Mouse (Mus musculus): ENCODE measurements around the gene Gmip. TPM values are rescaled to one million over a fixed set of nuclear protein-coding genes. Genes with fewer than 3 reads are reported as not detected.

Gene Gmip
- total and polyA plus RNA-seq, 3 experiments = 25.4 to 81.8 (median 48.1) TPM

DNA sequence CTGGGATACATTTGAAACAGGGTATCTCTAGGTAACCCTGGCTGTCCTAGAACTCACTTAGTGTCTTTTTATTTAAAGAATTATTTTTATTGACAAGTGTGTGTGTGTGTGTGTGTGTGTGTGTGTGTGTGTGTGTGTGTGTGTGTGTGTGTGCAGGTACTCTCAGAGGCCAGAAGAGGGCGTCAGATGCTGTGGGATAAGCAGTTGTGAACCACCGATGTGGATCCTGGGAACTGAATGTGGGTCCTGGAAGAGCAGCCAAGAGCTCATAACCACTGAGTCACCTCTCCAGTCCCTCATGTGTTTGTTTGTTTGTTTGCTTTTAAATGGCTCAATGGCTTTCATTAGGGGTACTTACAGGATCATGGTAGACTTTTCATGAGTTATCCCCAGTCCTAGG, 6.4 kb downstream of the Gmip start:
- Histone ChIP-seq H3K4me2 (ENCODE audit: insufficient read depth, low read depth, poor library complexity, severe bottlenecking) (no peak overlapping the region), H3K4me1 (ENCODE audit: control insufficient read depth in 1 of 2, insufficient read depth in 2 of 2) (peaks cover 0 to 9% of the 10 kb centered on the region in 2 experiments; a peak in 2 of 4 replicates), H3K9ac (ENCODE audit: insufficient read depth, low read depth) (no peak overlapping the region), H3K4me3 (replicated peaks in 1 of 3; ENCODE audit: low read depth in 2 of 3, low read length in 2 of 3, poor library complexity in 1 of 3) (no peak overlapping the region), H3K79me2 (replicated peaks; ENCODE audit: control insufficient read depth, extremely low read depth, insufficient read depth, poor library complexity, severe bottlenecking) (peaks cover 7% of the 10 kb centered on the region), H3K27ac (ENCODE audit: insufficient read depth, low read depth) (no peak overlapping the region), H3K27me3 (replicated peaks) (no peaks in the 10 kb centered on the region), H3K9me3 (replicated peaks; ENCODE audit: low read length) (peaks cover 13% of the 10 kb centered on the region), H3K36me3 (replicated peaks in 1 of 2; ENCODE audit: control insufficient read depth in 1 of 2, insufficient read depth in 1 of 2, low read length in 1 of 2) (peaks cover 78 to 96% of the 10 kb centered on the region in 2 experiments)
- DNase-seq (ENCODE audit: extremely low read depth) = no peak
- TF ChIP-seq GABPA (IDR thresholded peaks at IDR 0.05; ENCODE audit: insufficient replicate concordance, low read depth, low read length) (no peak), UBTF (IDR thresholded peaks at IDR 0.05; ENCODE audit: low read depth, low read length) (no peak), CHD2 (IDR thresholded peaks at IDR 0.05; ENCODE audit: low read length) (no peak), BHLHE40 (IDR thresholded peaks at IDR 0.05; ENCODE audit: low read depth, low read length) (no peak), POLR2A (IDR thresholded peaks at IDR 0.05; ENCODE audit: low read depth, low read length) (no peak), RCOR1 (conservative IDR thresholded peaks at IDR 0.05; ENCODE audit: low read depth, low read length) (no peak), TCF12 (IDR thresholded peaks at IDR 0.05; ENCODE audit: low read depth, low read length) (no peak), PAX5 (IDR thresholded peaks at IDR 0.05; ENCODE audit: low read length) (no peak)
- dilution Hi-C loops (cut with MboI; ENCODE audit: extremely low pct_ligation_motif_present, extremely low pct_unique_long_range_greater_than_20kb, low sequenced_read_pairs) (no loop called here), in situ Hi-C loops (cut with MboI; ENCODE audit: low pct_ligation_motif_present, low pct_unique_long_range_greater_than_20kb, low sequenced_read_pairs) (no loop called here)

DNA sequence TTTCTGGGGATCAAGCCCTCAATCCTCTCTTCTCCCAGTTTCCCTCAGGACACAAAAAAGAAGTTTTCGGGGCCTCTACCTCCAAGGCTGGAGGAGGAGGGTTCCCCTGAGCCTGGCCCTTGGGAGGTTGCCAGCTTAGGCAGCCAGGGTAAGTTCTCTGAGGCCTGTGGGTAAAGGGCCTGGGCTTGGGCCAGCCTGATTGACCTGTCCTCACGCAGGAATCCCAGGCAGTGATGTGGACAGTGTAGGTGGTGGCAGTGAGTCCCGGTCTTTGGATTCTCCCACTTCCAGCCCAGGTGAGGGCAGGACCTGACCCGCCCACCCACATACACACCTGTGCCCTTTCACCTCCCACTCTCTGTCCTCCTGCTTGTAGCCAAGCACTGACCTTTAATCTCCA, 6.9 kb downstream of the Gmip start:
- peaks cover 78 to 96% of the 10 kb centered on the region in 2 experiments for H3K36me3 ChIP-seq (replicated peaks in 1 of 2; ENCODE audit: control insufficient read depth in 1 of 2, insufficient read depth in 1 of 2, low read length in 1 of 2)
- dilution Hi-C loops (cut with MboI; ENCODE audit: extremely low pct_ligation_motif_present, extremely low pct_unique_long_range_greater_than_20kb, low sequenced_read_pairs) = no loop called here
- in situ Hi-C loops (cut with MboI; ENCODE audit: low pct_ligation_motif_present, low pct_unique_long_range_greater_than_20kb, low sequenced_read_pairs) = no loop called here

DNA sequence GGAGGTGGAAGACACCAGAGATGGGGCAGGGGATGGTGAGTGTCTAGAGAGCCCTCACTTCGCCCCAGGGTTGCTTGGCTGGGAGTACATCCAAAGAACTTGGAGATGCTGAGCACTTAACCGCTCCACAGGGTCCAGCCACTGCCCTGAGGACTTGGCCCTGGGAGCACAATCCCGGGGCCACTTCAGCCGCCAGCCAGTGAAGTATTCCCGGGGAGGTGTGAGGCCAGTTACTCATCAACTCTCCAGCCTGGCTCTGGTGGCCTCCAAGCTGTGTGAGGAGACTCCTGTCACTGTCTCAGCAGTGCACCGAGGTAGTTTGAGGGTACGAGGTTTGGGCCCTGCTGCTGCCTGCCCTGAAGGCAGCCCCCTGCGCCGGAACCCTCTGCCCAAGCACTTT, 12.0 kb downstream of the Gmip start:
- H3K4me1 ChIP-seq (ENCODE audit: control insufficient read depth in 1 of 2, insufficient read depth in 2 of 2) = peaks cover 6 to 28% of the 10 kb centered on the region in 2 experiments; a peak in 3 of 4 replicates
- no peaks in the 10 kb centered on the region for H3K9me3 ChIP-seq (replicated peaks; ENCODE audit: low read length)
- H3K4me3 ChIP-seq (replicated peaks in 1 of 3; ENCODE audit: low read depth in 2 of 3, low read length in 2 of 3, poor library complexity in 1 of 3) = no peak overlapping the region
- peaks cover 51 to 82% of the 10 kb centered on the region in 2 experiments for H3K36me3 ChIP-seq (replicated peaks in 1 of 2; ENCODE audit: control insufficient read depth in 1 of 2, insufficient read depth in 1 of 2, low read length in 1 of 2)
- no peak overlapping the region for H3K4me2 ChIP-seq (ENCODE audit: insufficient read depth, low read depth, poor library complexity, severe bottlenecking)
- dilution Hi-C loops (cut with MboI; ENCODE audit: extremely low pct_ligation_motif_present, extremely low pct_unique_long_range_greater_than_20kb, low sequenced_read_pairs) = no loop called here
- TF ChIP-seq JUN (IDR thresholded peaks at IDR 0.05; ENCODE audit: insufficient read depth, low read depth, low read length) (no peak), TCF12 (IDR thresholded peaks at IDR 0.05; ENCODE audit: low read depth, low read length) (no peak), KAT2A (IDR thresholded peaks at IDR 0.05; ENCODE audit: insufficient replicate concordance, low read length) (no peak), GABPA (IDR thresholded peaks at IDR 0.05; ENCODE audit: insufficient replicate concordance, low read depth, low read length) (no peak), MAX (IDR thresholded peaks at IDR 0.05; ENCODE audit: low read length) (no peak), TBP (conservative IDR thresholded peaks at IDR 0.05; ENCODE audit: low read depth, low read length) (no peak), HCFC1 (IDR thresholded peaks at IDR 0.05; ENCODE audit: low read depth, low read length) (no peak)
- no peaks in the 10 kb centered on the region for H3K27me3 ChIP-seq (replicated peaks)
- no peak overlapping the region for H3K27ac ChIP-seq (ENCODE audit: insufficient read depth, low read depth)
- H3K9ac ChIP-seq (ENCODE audit: insufficient read depth, low read depth) = no peak overlapping the region
- in situ Hi-C loops (cut with MboI; ENCODE audit: low pct_ligation_motif_present, low pct_unique_long_range_greater_than_20kb, low sequenced_read_pairs) = no loop called here
- no peak for DNase-seq (ENCODE audit: extremely low read depth)
- H3K79me2 ChIP-seq (replicated peaks; ENCODE audit: control insufficient read depth, extremely low read depth, insufficient read depth, poor library complexity, severe bottlenecking) = no peaks in the 10 kb centered on the region

More for the DNA sequence above, 6.9 kb downstream of the Gmip start:
- no peak overlapping the region for H3K4me2 ChIP-seq (ENCODE audit: insufficient read depth, low read depth, poor library complexity, severe bottlenecking)
- peaks cover 13% of the 10 kb centered on the region for H3K9me3 ChIP-seq (replicated peaks; ENCODE audit: low read length)
- no peak overlapping the region for H3K4me3 ChIP-seq (replicated peaks in 1 of 3; ENCODE audit: low read depth in 2 of 3, low read length in 2 of 3, poor library complexity in 1 of 3)
- H3K27ac ChIP-seq (ENCODE audit: insufficient read depth, low read depth) = no peak overlapping the region
- DNase-seq (ENCODE audit: extremely low read depth) = no peak
- peaks cover 0 to 3% of the 10 kb centered on the region in 2 experiments; a peak in 2 of 4 replicates for H3K4me1 ChIP-seq (ENCODE audit: control insufficient read depth in 1 of 2, insufficient read depth in 2 of 2)
- no peak for TF ChIP-seq IRF4 (IDR thresholded peaks at IDR 0.05; ENCODE audit: low read depth, low read length)
- TF ChIP-seq ZKSCAN1 (IDR thresholded peaks at IDR 0.05; ENCODE audit: borderline replicate concordance, low read depth, low read length) = no peak
- no peak for TF ChIP-seq UBTF (IDR thresholded peaks at IDR 0.05; ENCODE audit: low read depth, low read length)
- TF ChIP-seq TCF12 (IDR thresholded peaks at IDR 0.05; ENCODE audit: low read depth, low read length) = no peak
- TF ChIP-seq CHD2 (IDR thresholded peaks at IDR 0.05; ENCODE audit: low read length) = no peak
- TF ChIP-seq CHD1 (IDR thresholded peaks at IDR 0.05; ENCODE audit: low read depth, low read length) = no peak
- no peak for TF ChIP-seq USF2 (conservative IDR thresholded peaks at IDR 0.05; ENCODE audit: low read depth, low read length)
- no peak for TF ChIP-seq POLR2A (IDR thresholded peaks at IDR 0.05; ENCODE audit: low read depth, low read length)
- no peak for TF ChIP-seq ZNF384 (IDR thresholded peaks at IDR 0.05; ENCODE audit: low read depth, low read length)
- TF ChIP-seq MAX (IDR thresholded peaks at IDR 0.05; ENCODE audit: low read length) = no peak
- TF ChIP-seq KAT2A (IDR thresholded peaks at IDR 0.05; ENCODE audit: insufficient replicate concordance, low read length) = no peak
- no peak for TF ChIP-seq USF1 (IDR thresholded peaks at IDR 0.05; ENCODE audit: low read depth, low read length)
- H3K79me2 ChIP-seq (replicated peaks; ENCODE audit: control insufficient read depth, extremely low read depth, insufficient read depth, poor library complexity, severe bottlenecking) = peaks cover 3% of the 10 kb centered on the region; the same call in 1 of the 2 replicates
- no peak overlapping the region for H3K9ac ChIP-seq (ENCODE audit: insufficient read depth, low read depth)
- no peaks in the 10 kb centered on the region for H3K27me3 ChIP-seq (replicated peaks)
